In genomic region chr6:108343781-108344310, GRCm38 (mm10) we compare ENCODE assay signal across 19 mouse cellular contexts.
A peak's percentile ranks its signal among the peaks of the same experiment; 100 is the strongest.
DNase-seq lines count a peak whose midpoint lies in the region; ATAC-seq and TF ChIP-seq lines count a peak whose summit lies in the region.
"Had no signal": no experiment of that assay in that cellular context is flagged by ENCODE, and none has a peak within 500 bp of the region (broad histone marks: within the 10 kb centered on the region; RNA-seq: fewer than 3 reads in every experiment).

No protein-coding gene starts in this region.

- H3K4me2 ChIP-seq in heart, embryonic 14.5 days (ENCODE audit: low read length) = peak overlapping the region; percentile 25; the same call in 1 of the 2 replicates
- H3K4me2 ChIP-seq: embryonic facial prominence, embryonic 12.5 days; forebrain, embryonic 15.5 days; hindbrain, embryonic 13.5 days; limb, embryonic 15.5 days; neural tube, embryonic 15.5 days; stomach, embryonic 15.5 days had no signal

- no peak overlapping the region for H3K9ac ChIP-seq in heart, embryonic 14.5 days (ENCODE audit: low read length)
- H3K9ac ChIP-seq: embryonic facial prominence, embryonic 12.5 days; forebrain, embryonic 15.5 days; hindbrain, embryonic 13.5 days; limb, embryonic 15.5 days; neural tube, embryonic 15.5 days; stomach, embryonic 15.5 days had no signal

- peaks cover 2 to 4% of the 10 kb centered on the region in 2 experiments; a peak in 1 of 4 replicates for H3K4me1 ChIP-seq in heart, embryonic 14.5 days (ENCODE audit: control insufficient read depth in 2 of 2, insufficient read depth in 2 of 2, low read length in 2 of 2)
- H3K4me1 ChIP-seq: embryonic facial prominence, embryonic 12.5 days; forebrain, embryonic 15.5 days; hindbrain, embryonic 13.5 days; limb, embryonic 15.5 days; neural tube, embryonic 15.5 days; stomach, embryonic 15.5 days had no signal

- no peaks in the 10 kb centered on the region for H3K9me3 ChIP-seq in heart, embryonic 14.5 days (ENCODE audit: control insufficient read depth, low read length)
- H3K9me3 ChIP-seq: embryonic facial prominence, embryonic 12.5 days; forebrain, embryonic 15.5 days; hindbrain, embryonic 13.5 days; limb, embryonic 15.5 days; neural tube, embryonic 15.5 days; stomach, embryonic 15.5 days had no signal

- no peaks in the 10 kb centered on the region for H3K27me3 ChIP-seq in heart, embryonic 14.5 days (ENCODE audit: control insufficient read depth, insufficient read depth, low read length)
- H3K27me3 ChIP-seq: embryonic facial prominence, embryonic 12.5 days; forebrain, embryonic 15.5 days; hindbrain, embryonic 13.5 days; limb, embryonic 15.5 days; neural tube, embryonic 15.5 days; stomach, embryonic 15.5 days had no signal

- intact Hi-C loops in heart, postnatal 25 days (cut with DNase I) = loop anchor here (2.0 kb wide), 1 partner anchor 245 kb away; no protein-coding TSS in a partner anchor

- H3K27ac ChIP-seq in layer of hippocampus, adult 2 months = no peak overlapping the region
- 0 out of 4 replicates have a peak overlapping the region, but pooled peaks of 1 of the 2 experiments have one; percentile 37 for H3K27ac ChIP-seq in heart, embryonic 14.5 days (replicated peaks in 1 of 2; ENCODE audit: control insufficient read depth in 1 of 2, insufficient read depth in 1 of 2, low read depth in 2 of 2, low read length in 2 of 2)
- H3K27ac ChIP-seq: embryonic facial prominence, embryonic 12.5 days; forebrain, embryonic 15.5 days; hindbrain, embryonic 13.5 days; limb, embryonic 15.5 days; macrophage; neural tube, embryonic 15.5 days; stomach, embryonic 15.5 days had no signal

- WGBS in heart, embryonic 14.5 days = 33% methylated on average over 4 of the region's 4 CpGs

- peaks cover 19% of the 10 kb centered on the region for H3K36me3 ChIP-seq in heart, embryonic 14.5 days (ENCODE audit: control insufficient read depth, insufficient read depth, low read length)
- H3K36me3 ChIP-seq: embryonic facial prominence, embryonic 12.5 days; forebrain, embryonic 15.5 days; hindbrain, embryonic 13.5 days; limb, embryonic 15.5 days; neural tube, embryonic 15.5 days; stomach, embryonic 15.5 days had no signal

- DNase-seq in heart, adult 11 months = peak; percentile 73
- no peak for DNase-seq in heart, postnatal 25 days (ENCODE audit: low spot score)
- DNase-seq in layer of hippocampus, adult 2 months (ENCODE audit: low spot score in 2 of 2) = no peak
- no peak for DNase-seq in layer of hippocampus, postnatal 10 days (ENCODE audit: low spot score in 2 of 2)
- peak; percentile 16 for DNase-seq in Muller cell, postnatal 12 days (ENCODE audit: inconsistent ontology term)
- DNase-seq in frontal cortex, postnatal 36 days (ENCODE audit: low spot score in 2 of 2) = no peak
- DNase-seq: cerebellum, postnatal 25 days; gastrocnemius, postnatal 25 days; right cerebral cortex, postnatal 25 days; thymus, postnatal 4 days had no signal

- no peak overlapping the region for H3K4me3 ChIP-seq in layer of hippocampus, adult 2 months
- H3K4me3 ChIP-seq in heart, embryonic 14.5 days (ENCODE audit: control insufficient read depth in 1 of 2, insufficient read depth in 1 of 2, low read depth in 1 of 2, low read length in 2 of 2) = no peak overlapping the region
- H3K4me3 ChIP-seq: embryonic facial prominence, embryonic 12.5 days; forebrain, embryonic 15.5 days; hindbrain, embryonic 13.5 days; limb, embryonic 15.5 days; neural tube, embryonic 15.5 days; stomach, embryonic 15.5 days had no signal

- TF ChIP-seq CTCF in layer of hippocampus, adult 2 months (conservative IDR thresholded peaks at IDR 0.05) = peak; percentile 79

- 0 out of 2 replicates have a peak, but pooled peaks have one; percentile 31 for ATAC-seq in heart, embryonic 14.5 days (ENCODE audit: insufficient number of reproducible peaks, insufficient read depth, low FRiP score, low read depth)
- ATAC-seq in erythroid progenitor cell, adult 5-6 weeks (replicated peaks; ENCODE audit: low FRiP score, poor library complexity, severe bottlenecking) = no peak
- ATAC-seq: forebrain, embryonic 15.5 days had no signal

Comparison
In these comparisons a context has a peak if more than half of its experiments do, and no peak if none do; other contexts are left out.
1. DNase-seq: peak in heart, adult 11 months (single experiment) and Muller cell, postnatal 12 days (single experiment); none in heart, postnatal 25 days (single experiment), layer of hippocampus, adult 2 months (0 of 2), layer of hippocampus, postnatal 10 days (0 of 2) and frontal cortex, postnatal 36 days (0 of 2).